Mouse (Mus musculus) neural tube, embryonic 13.5 days (tissue): ENCODE data around the gene Gkn1. TPM values are rescaled to one million over a fixed set of nuclear protein-coding genes. Genes with fewer than 3 reads are reported as not detected.
A peak's percentile ranks its signal among the peaks of the same experiment; 100 is the strongest.

Experiments
- ATAC-seq: fragments of 200-750 bp; cut with Nextera tagmentation; 2 replicates; pipeline ENCODE4 v1.8.0; 2017; ENCODE audit warnings: low read depth, mild to moderate bottlenecking, moderate TSS enrichment, moderate library complexity
- H3K27ac ChIP-seq: fragments of 300-500 bp; sonication (generic); replicated peaks from 2 replicates; pipeline ENCODE4 v1.5.1; 2015; ENCODE audit warnings: moderate library complexity, mild to moderate bottlenecking, inconsistent platforms
- H3K27me3 ChIP-seq: fragments of 300-500 bp; sonication (generic); 2 replicates; pipeline ENCODE4 v1.6.1; 2015; ENCODE audit warnings: mild to moderate bottlenecking, inconsistent platforms
- H3K36me3 ChIP-seq: fragments of 300-500 bp; sonication (generic); 2 replicates; pipeline ENCODE4 v1.6.1; 2015; ENCODE audit warnings: mild to moderate bottlenecking, inconsistent platforms
- H3K4me1 ChIP-seq: fragments of 300-500 bp; sonication (generic); replicated peaks from 2 replicates; pipeline ENCODE4 v1.6.1; 2015; ENCODE audit warnings: inconsistent platforms
- H3K4me2 ChIP-seq: fragments of 300-500 bp; sonication (generic); 2 replicates; pipeline ENCODE4 v1.6.1; 2015; ENCODE audit warnings: inconsistent platforms, mild to moderate bottlenecking, moderate library complexity
- H3K4me3 ChIP-seq: fragments of 300-500 bp; sonication (generic); 2 replicates; pipeline ENCODE4 v1.5.1; 2015; ENCODE audit warnings: mild to moderate bottlenecking, inconsistent platforms
- H3K9ac ChIP-seq: fragments of 300-500 bp; sonication (generic); 2 replicates; pipeline ENCODE4 v1.6.1; 2015; ENCODE audit warnings: moderate library complexity, mild to moderate bottlenecking, inconsistent platforms
- H3K9me3 ChIP-seq: fragments of 300-500 bp; sonication (generic); 2 replicates; pipeline ENCODE4 v1.6.1; 2016; ENCODE audit warnings: inconsistent platforms
- WGBS: fragments of 180-500 bp; shearing (Covaris S2); methylation state at CpG from one replicate; pipeline ENCODE4 v1.1.7; 2015; 5-methylcytosine and 5-hydroxymethylcytosine counted together
- polyA plus RNA-seq: library from polyadenylated mRNA; unstranded; fragments of >200 nt; fragmentation: Nextera tagmentation; extraction: Ambion mirVana; gene quantifications from 2 replicates; pipeline ENCODE4 v1.2.1, GENCODE M21; 2015

Gene Gkn1
- polyA plus RNA-seq: not detected in 2 replicates

- WGBS: 88% methylated on average over 8 of the region's 8 CpGs
- Histone ChIP-seq H3K4me3 (no peak within 1 kb of the TSS), H3K9me3 (no peaks in the 10 kb centered on the region), H3K36me3 (no peaks in the 10 kb centered on the region), H3K9ac (no peak within 1 kb of the TSS), H3K27me3 (no peaks in the 10 kb centered on the region), H3K4me1 (0 out of 2 replicates have a peak, but pooled peaks cover 3% of the 10 kb centered on the region), H3K4me2 (no peak within 1 kb of the TSS), H3K27ac (no peak within 1 kb of the TSS)
- no peak for ATAC-seq
Measured at GRCm38 (mm10) chr6:87350829-87351228, at the start of gene Gkn1. Gkn1 (minus strand) TSS chr6:87350942.

GRCm38 (mm10) chr6:87399886-87400566 lies 49.3 kb upstream of the Gkn1 start:
- 73% methylated on average over 4 of the region's 4 CpGs for WGBS
- no peak overlapping the region for H3K9ac ChIP-seq
- H3K36me3 ChIP-seq: no peaks in the 10 kb centered on the region
- H3K4me1 ChIP-seq: no peaks in the 10 kb centered on the region
- no peaks in the 10 kb centered on the region for H3K27me3 ChIP-seq
- H3K4me2 ChIP-seq: no peak overlapping the region
- ATAC-seq: no peak
- H3K27ac ChIP-seq: no peak overlapping the region
- no peaks in the 10 kb centered on the region for H3K9me3 ChIP-seq
- H3K4me3 ChIP-seq: no peak overlapping the region

- Histone ChIP-seq H3K27ac (no peak overlapping the region), H3K4me1 (no peaks in the 10 kb centered on the region), H3K27me3 (no peaks in the 10 kb centered on the region), H3K4me3 (no peak overlapping the region), H3K9ac (no peak overlapping the region), H3K36me3 (no peaks in the 10 kb centered on the region), H3K9me3 (no peaks in the 10 kb centered on the region), H3K4me2 (no peak overlapping the region)
- WGBS: 3% methylated on average over 5 of the region's 5 CpGs
- ATAC-seq: no peak
Measured at GRCm38 (mm10) chr6:87399137-87399536, 48.4 kb upstream of the Gkn1 start.

GRCm38 (mm10) chr6:87394783-87395182 lies 44.0 kb upstream of the Gkn1 start:
- no peak overlapping the region for H3K4me3 ChIP-seq
- no peaks in the 10 kb centered on the region for H3K27me3 ChIP-seq
- WGBS: 89% methylated on average over 9 of the region's 9 CpGs
- no peak overlapping the region for H3K4me2 ChIP-seq
- no peak overlapping the region for H3K9ac ChIP-seq
- no peak for ATAC-seq
- no peaks in the 10 kb centered on the region for H3K9me3 ChIP-seq
- H3K4me1 ChIP-seq: no peaks in the 10 kb centered on the region
- no peak overlapping the region for H3K27ac ChIP-seq
- H3K36me3 ChIP-seq: no peaks in the 10 kb centered on the region

GRCm38 (mm10) chr6:87393466-87394205 lies 42.9 kb upstream of the Gkn1 start:
- Histone ChIP-seq H3K4me2 (no peak overlapping the region), H3K9me3 (no peaks in the 10 kb centered on the region), H3K4me1 (peaks cover 9% of the 10 kb centered on the region; the same call in 1 of the 2 replicates), H3K27ac (no peak overlapping the region), H3K4me3 (no peak overlapping the region), H3K9ac (no peak overlapping the region), H3K27me3 (no peaks in the 10 kb centered on the region), H3K36me3 (no peaks in the 10 kb centered on the region)
- ATAC-seq: no peak
- WGBS: 77% methylated on average over 8 of the region's 8 CpGs

- Histone ChIP-seq H3K36me3 (no peaks in the 10 kb centered on the region), H3K9ac (no peak overlapping the region), H3K4me3 (no peak overlapping the region), H3K4me2 (no peak overlapping the region), H3K4me1 (peaks cover 9% of the 10 kb centered on the region), H3K9me3 (no peaks in the 10 kb centered on the region), H3K27me3 (no peaks in the 10 kb centered on the region), H3K27ac (no peak overlapping the region)
- WGBS: 41% methylated on average over 5 of the region's 5 CpGs
- ATAC-seq: no peak
Measured at GRCm38 (mm10) chr6:87389455-87389989, 38.8 kb upstream of the Gkn1 start.

- Histone ChIP-seq H3K4me2 (no peak within 1 kb of the TSS), H3K27me3 (no peaks in the 10 kb centered on the region), H3K27ac (no peak within 1 kb of the TSS), H3K36me3 (no peaks in the 10 kb centered on the region), H3K9me3 (no peaks in the 10 kb centered on the region), H3K9ac (no peak within 1 kb of the TSS), H3K4me1 (peaks cover 16% of the 10 kb centered on the region), H3K4me3 (no peak within 1 kb of the TSS)
- no peak for ATAC-seq
- 58% methylated on average over 7 of the region's 7 CpGs for WGBS
Measured at GRCm38 (mm10) chr6:87388877-87389276, 38.1 kb upstream of the Gkn1 start, which contains the start of gene Gkn3. Gkn3 (minus strand) TSS chr6:87388935.

GRCm38 (mm10) chr6:87386681-87387080 lies 35.9 kb upstream of the Gkn1 start:
- WGBS: 84% methylated on average over 10 of the region's 10 CpGs
- no peaks in the 10 kb centered on the region for H3K9me3 ChIP-seq
- H3K27me3 ChIP-seq: peaks cover 6% of the 10 kb centered on the region; the same call in 1 of the 2 replicates
- H3K4me1 ChIP-seq: peaks cover 17% of the 10 kb centered on the region
- ATAC-seq: no peak
- H3K4me2 ChIP-seq: no peak overlapping the region
- no peaks in the 10 kb centered on the region for H3K36me3 ChIP-seq
- H3K27ac ChIP-seq: no peak overlapping the region
- H3K4me3 ChIP-seq: no peak overlapping the region
- no peak overlapping the region for H3K9ac ChIP-seq

GRCm38 (mm10) chr6:87386203-87386602 lies 35.5 kb upstream of the Gkn1 start:
- WGBS: 16% methylated on average over 7 of the region's 7 CpGs
- Histone ChIP-seq H3K4me2 (no peak overlapping the region), H3K36me3 (no peaks in the 10 kb centered on the region), H3K4me1 (peaks cover 17% of the 10 kb centered on the region), H3K9ac (no peak overlapping the region), H3K4me3 (no peak overlapping the region), H3K9me3 (no peaks in the 10 kb centered on the region), H3K27ac (no peak overlapping the region), H3K27me3 (peaks cover 11% of the 10 kb centered on the region; the same call in 1 of the 2 replicates)
- no peak for ATAC-seq

- H3K9ac ChIP-seq: no peak overlapping the region
- WGBS: 62% methylated on average over 5 of the region's 6 CpGs
- no peak overlapping the region for H3K4me3 ChIP-seq
- no peak overlapping the region for H3K27ac ChIP-seq
- H3K4me2 ChIP-seq: peak overlapping the region; percentile 54
- peaks cover 11% of the 10 kb centered on the region; the same call in 1 of the 2 replicates for H3K27me3 ChIP-seq
- ATAC-seq: no peak
- H3K36me3 ChIP-seq: no peaks in the 10 kb centered on the region
- H3K4me1 ChIP-seq: peaks cover 17% of the 10 kb centered on the region
- H3K9me3 ChIP-seq: no peaks in the 10 kb centered on the region
Measured at GRCm38 (mm10) chr6:87384761-87385160, 34.0 kb upstream of the Gkn1 start.

GRCm38 (mm10) chr6:87383926-87384691 lies 33.4 kb upstream of the Gkn1 start:
- Histone ChIP-seq H3K4me2 (peak overlapping the region; percentile 54), H3K4me3 (peak overlapping the region; percentile 33), H3K36me3 (no peaks in the 10 kb centered on the region), H3K27ac (no peak overlapping the region), H3K9ac (peak overlapping the region; percentile 13; the same call in 1 of the 2 replicates), H3K9me3 (no peaks in the 10 kb centered on the region), H3K27me3 (peaks cover 11% of the 10 kb centered on the region; the same call in 1 of the 2 replicates), H3K4me1 (peaks cover 11% of the 10 kb centered on the region)
- WGBS: 18% methylated on average over 24 of the region's 24 CpGs
- ATAC-seq: peak; percentile 23; the same call in 1 of the 2 replicates
